Mouse (Mus musculus) spleen, adult 2 months (tissue): ENCODE measurements around the gene Lonp2.

Source experiments
- CTCF ChIP-seq: fragments of 200-500 bp; IDR thresholded peaks from 2 replicates; pipeline ENCODE4 v1.5.1; 2011; ENCODE audit warnings: mild to moderate bottlenecking, inconsistent platforms; ENCODE audit not compliant: insufficient read depth, insufficient read length, insufficient replicate concordance; ENCODE audit errors: extremely low read depth
- POLR2A ChIP-seq: fragments of 200-500 bp; IDR thresholded peaks from 2 replicates; pipeline ENCODE4 v1.6.1; 2011; ENCODE audit warnings: low read depth, low read length, inconsistent platforms

GRCm38 (mm10) chr8:86720756-86721459 is 97.1 kb downstream of the Lonp2 start:
- no peak for TF ChIP-seq POLR2A
- no peak for TF ChIP-seq CTCF
